Mouse (Mus musculus): ENCODE data around the gene Taf1b.
"Not testable (repeated sequence)": the region's sequence is repeated elsewhere in the genome, so short reads cannot be mapped to it uniquely, and the experiment has no call there.

The Taf1b gene

GRCm38 (mm10) chr12:24498150-24498840 lies at the start of gene Taf1b:
Gene Taf1b, plus strand, starts transcription at chr12:24498359.
- peak; percentile 72 for DNase-seq (ENCODE audit: low read depth)

GRCm38 (mm10) chr12:24460406-24460805 lies 37.8 kb upstream of the Taf1b start:
- no peak for DNase-seq (ENCODE audit: low read depth)

GRCm38 (mm10) chr12:24462121-24462520 lies 36.0 kb upstream of the Taf1b start:
- DNase-seq (ENCODE audit: low read depth), result not testable (repeated sequence)

GRCm38 (mm10) chr12:24463490-24463889 lies 34.7 kb upstream of the Taf1b start:
- DNase-seq (ENCODE audit: low read depth), result not testable (repeated sequence)

GRCm38 (mm10) chr12:24468966-24469365 lies 29.2 kb upstream of the Taf1b start:
- no peak for DNase-seq (ENCODE audit: low read depth)

- DNase-seq (ENCODE audit: low read depth), result peak; percentile 30
Observed at GRCm38 (mm10) chr12:24470943-24471342, 27.2 kb upstream of the Taf1b start.

GRCm38 (mm10) chr12:24473221-24473620 lies 24.9 kb upstream of the Taf1b start:
- DNase-seq (ENCODE audit: low read depth), result no peak

- no peak for DNase-seq (ENCODE audit: low read depth)
Observed at GRCm38 (mm10) chr12:24484930-24485329, 13.2 kb upstream of the Taf1b start.

- DNase-seq (ENCODE audit: low read depth), result no peak
Observed at GRCm38 (mm10) chr12:24486882-24487281, 11.3 kb upstream of the Taf1b start.

GRCm38 (mm10) chr12:24492507-24492906 lies 5.7 kb upstream of the Taf1b start:
- DNase-seq (ENCODE audit: low read depth), result not testable (repeated sequence)

GRCm38 (mm10) chr12:24493011-24493410 lies 5.1 kb upstream of the Taf1b start:
- DNase-seq (ENCODE audit: low read depth), result no peak

GRCm38 (mm10) chr12:24493412-24493811 lies 4.7 kb upstream of the Taf1b start:
- no peak for DNase-seq (ENCODE audit: low read depth)

GRCm38 (mm10) chr12:24494791-24495190 lies 3.4 kb upstream of the Taf1b start:
- not testable (repeated sequence) for DNase-seq (ENCODE audit: low read depth)

GRCm38 (mm10) chr12:24498841-24499485 lies 804 bp downstream of the Taf1b start:
- DNase-seq (ENCODE audit: low read depth), result peak; percentile 6

GRCm38 (mm10) chr12:24517118-24517517 lies 19.0 kb downstream of the Taf1b start:
- DNase-seq (ENCODE audit: low read depth), result no peak

- DNase-seq (ENCODE audit: low read depth), result no peak
Observed at GRCm38 (mm10) chr12:24521076-24521475, 22.9 kb downstream of the Taf1b start.

GRCm38 (mm10) chr12:24525065-24525464 lies 26.9 kb downstream of the Taf1b start:
- DNase-seq (ENCODE audit: low read depth), result not testable (repeated sequence)

GRCm38 (mm10) chr12:24536390-24536789 lies 38.2 kb downstream of the Taf1b start:
- DNase-seq (ENCODE audit: low read depth), result peak; percentile 3

GRCm38 (mm10) chr12:24537201-24537600 lies 39.0 kb downstream of the Taf1b start:
- no peak for DNase-seq (ENCODE audit: low read depth)

- no peak for DNase-seq (ENCODE audit: low read depth)
Observed at GRCm38 (mm10) chr12:24537965-24538364, 39.8 kb downstream of the Taf1b start.

- no peak for DNase-seq (ENCODE audit: low read depth)
Observed at GRCm38 (mm10) chr12:24541426-24542154, 43.4 kb downstream of the Taf1b start.

GRCm38 (mm10) chr12:24547686-24548085 lies 49.5 kb downstream of the Taf1b start:
- no peak for DNase-seq (ENCODE audit: low read depth)

GRCm38 (mm10) chr12:24548885-24549284 lies 50.7 kb downstream of the Taf1b start:
- no peak for DNase-seq (ENCODE audit: low read depth)

Data from c-Kit-positive CD71-positive TER-119-negative erythroid progenitor cells, embryonic 14.5 days (primary cell).